Mouse (Mus musculus) G1E (cell line): Measurements from ENCODE around the gene Nlrx1.

Experiments
- CTCF ChIP-seq: IDR thresholded peaks from 2 replicates; pipeline ENCODE4 v1.5.1; 2012; ENCODE audit warnings: low read depth, low read length, inconsistent platforms, mixed read lengths
- GATA1 ChIP-seq: IDR thresholded peaks from 2 replicates; pipeline ENCODE4 v1.6.1; 2012; ENCODE audit warnings: borderline replicate concordance, low read length, inconsistent platforms, mixed read lengths
- TAL1 ChIP-seq: conservative IDR thresholded peaks from 2 replicates; pipeline ENCODE4 v1.6.1; 2012; ENCODE audit warnings: low read depth, low read length, inconsistent platforms, mixed read lengths

- no peak for TF ChIP-seq CTCF
- no peak for TF ChIP-seq TAL1
- no peak for TF ChIP-seq GATA1
Measured at GRCm38 (mm10) chr9:44286256-44286850, 18.0 kb upstream of the Nlrx1 start.
